Mouse (Mus musculus) ovary, postnatal 14 days (tissue): ENCODE results near the gene Plscr5.

Experiments
- DNase-seq: peaks from one replicate; pipeline ENCODE4 v3.0.0; 2022; ENCODE audit warnings: low spot score

Plscr5 gene

GRCm38 (mm10) chr9:92226795-92227194 is 34.1 kb downstream of the Plscr5 start:
- DNase-seq, result no peak

GRCm38 (mm10) chr9:92228867-92229832 is 36.4 kb downstream of the Plscr5 start:
- DNase-seq, result no peak

- no peak for DNase-seq
These were observed 37.1 kb downstream of the Plscr5 start for GRCm38 (mm10) chr9:92229833-92230205.

GRCm38 (mm10) chr9:92234901-92235458 is 42.2 kb downstream of the Plscr5 start:
- no peak for DNase-seq

GRCm38 (mm10) chr9:92248773-92249446 is 56.2 kb downstream of the Plscr5 start:
- DNase-seq, result no peak

- no peak for DNase-seq
These were observed 56.7 kb downstream of the Plscr5 start, which contains the start of gene Plscr1 for GRCm38 (mm10) chr9:92249447-92249852. Plscr1 (plus strand) TSS chr9:92249750.

- peak; percentile 63 for DNase-seq
These were observed 57.4 kb downstream of the Plscr5 start for GRCm38 (mm10) chr9:92249987-92250772.

GRCm38 (mm10) chr9:92252718-92253117 is 60.0 kb downstream of the Plscr5 start:
- no peak for DNase-seq

- no peak for DNase-seq
These were observed 61.0 kb downstream of the Plscr5 start for GRCm38 (mm10) chr9:92253585-92254321.
